26 mouse cellular contexts compared by ENCODE assay signal in genomic region chr12:53802381-53802780, GRCm38 (mm10).
DNase-seq lines count a peak whose midpoint lies in the region; ATAC-seq and TF ChIP-seq lines count a peak whose summit lies in the region.
"Had no signal": no experiment of that assay in that cellular context is flagged by ENCODE, and none has a peak within 500 bp of the region (broad histone marks: within the 10 kb centered on the region; RNA-seq: fewer than 3 reads in every experiment).

No protein-coding gene starts in this region.

- no peaks in the 10 kb centered on the region for H3K9me3 ChIP-seq in forebrain, postnatal 0 days (ENCODE audit: low read length)
- no peaks in the 10 kb centered on the region for H3K9me3 ChIP-seq in forebrain, embryonic 14.5 days (replicated peaks; ENCODE audit: control insufficient read depth, low read length)
- H3K9me3 ChIP-seq: forebrain, embryonic 10.5 days; heart, embryonic 10.5 days; heart, embryonic 13.5 days; hindbrain, embryonic 12.5 days; intestine, embryonic 15.5 days had no signal

- H3K36me3 ChIP-seq in forebrain, postnatal 0 days (ENCODE audit: insufficient read depth), result no peaks in the 10 kb centered on the region
- no peaks in the 10 kb centered on the region for H3K36me3 ChIP-seq in forebrain, embryonic 14.5 days (ENCODE audit: control insufficient read depth, insufficient read depth, low read length)
- H3K36me3 ChIP-seq: forebrain, embryonic 10.5 days; heart, embryonic 10.5 days; heart, embryonic 13.5 days; hindbrain, embryonic 12.5 days; intestine, embryonic 15.5 days had no signal

- H3K4me2 ChIP-seq in forebrain, postnatal 0 days (ENCODE audit: low read depth), result no peak overlapping the region
- no peak overlapping the region for H3K4me2 ChIP-seq in forebrain, embryonic 14.5 days (ENCODE audit: low read length)
- H3K4me2 ChIP-seq: heart, embryonic 13.5 days; hindbrain, embryonic 12.5 days; intestine, embryonic 15.5 days had no signal

- H3K9ac ChIP-seq in forebrain, postnatal 0 days, result no peak overlapping the region
- no peak overlapping the region for H3K9ac ChIP-seq in forebrain, embryonic 14.5 days (ENCODE audit: low read length)
- H3K9ac ChIP-seq: heart, embryonic 13.5 days; hindbrain, embryonic 12.5 days; intestine, embryonic 15.5 days had no signal

- no peak for ATAC-seq in forebrain, postnatal 0 days
- ATAC-seq in forebrain, embryonic 14.5 days, result no peak
- ATAC-seq: CD4-positive, CD25-positive, alpha-beta regulatory T cell, adult 4 months; forebrain, embryonic 16.5 days; hindbrain, embryonic 16.5 days; intestine, embryonic 15.5 days had no signal

- no peak overlapping the region for H3K27ac ChIP-seq in forebrain, postnatal 0 days (ENCODE audit: low read depth, low read length)
- no peak overlapping the region for H3K27ac ChIP-seq in forebrain, embryonic 14.5 days (ENCODE audit: low read depth, low read length)
- H3K27ac ChIP-seq in layer of hippocampus, adult 2 months, result peak overlapping the region; percentile 18; the same call in 1 of the 2 replicates
- H3K27ac ChIP-seq: forebrain, embryonic 10.5 days; gastrocnemius, adult 2 months; heart, embryonic 10.5 days; heart, embryonic 13.5 days; hindbrain, embryonic 12.5 days; intestine, embryonic 15.5 days had no signal

- peak; percentile 12 for DNase-seq in forebrain, postnatal 0 days
- no peak for DNase-seq in forebrain, embryonic 14.5 days (ENCODE audit: low spot score)
- no peak for DNase-seq in layer of hippocampus, adult 2 months (ENCODE audit: low spot score in 2 of 2)
- DNase-seq in layer of hippocampus, adult 9-10 months (ENCODE audit: low spot score), result no peak
- peak; percentile 17 for DNase-seq in retina, postnatal 1 day
- DNase-seq in retina, embryonic 14.5 days (ENCODE audit: low spot score), result no peak
- no peak for DNase-seq in urinary bladder, postnatal 25 days (ENCODE audit: low spot score)
- DNase-seq: adrenal gland, adult 2 months; adrenal gland, postnatal 25 days; cerebellum, adult 18-20 months; cerebellum, adult 9-10 months; cerebellum, postnatal 14 days; gastrocnemius, adult 2 months; gastrocnemius, postnatal 14 days; heart, adult 18-20 months; heart, postnatal 14 days; heart, postnatal 4 days; kidney, adult 11 months had no signal

- no peak for TF ChIP-seq CTCF in forebrain, postnatal 0 days (IDR thresholded peaks at IDR 0.05; ENCODE audit: low read depth)
- TF ChIP-seq CTCF in layer of hippocampus, adult 2 months (conservative IDR thresholded peaks at IDR 0.05), result no peak

- no peaks in the 10 kb centered on the region for H3K4me1 ChIP-seq in forebrain, postnatal 0 days (ENCODE audit: insufficient read depth)
- peaks cover 3% of the 10 kb centered on the region; the same call in 1 of the 2 replicates for H3K4me1 ChIP-seq in forebrain, embryonic 14.5 days (ENCODE audit: control insufficient read depth, insufficient read depth, low read length)
- H3K4me1 ChIP-seq: heart, embryonic 10.5 days; intestine, embryonic 15.5 days had no signal

- H3K4me3 ChIP-seq in forebrain, postnatal 0 days (ENCODE audit: low read depth, low read length), result no peak overlapping the region
- no peak overlapping the region for H3K4me3 ChIP-seq in forebrain, embryonic 14.5 days (ENCODE audit: low read depth, low read length)
- no peak overlapping the region for H3K4me3 ChIP-seq in layer of hippocampus, adult 2 months
- H3K4me3 ChIP-seq: forebrain, embryonic 10.5 days; gastrocnemius, adult 2 months; heart, embryonic 10.5 days; heart, embryonic 13.5 days; hindbrain, embryonic 12.5 days; intestine, embryonic 15.5 days had no signal

- 29% methylated on average over 7 of the region's 7 CpGs for WGBS in forebrain, postnatal 0 days
- 42% methylated on average over 7 of the region's 7 CpGs for WGBS in forebrain, embryonic 14.5 days

- H3K27me3 ChIP-seq in forebrain, postnatal 0 days (ENCODE audit: insufficient read depth, low read length), result no peaks in the 10 kb centered on the region
- no peaks in the 10 kb centered on the region for H3K27me3 ChIP-seq in forebrain, embryonic 14.5 days (replicated peaks; ENCODE audit: control insufficient read depth, insufficient read depth, low read length)
- H3K27me3 ChIP-seq: heart, embryonic 13.5 days; hindbrain, embryonic 12.5 days; intestine, embryonic 15.5 days had no signal

Comparison
In these comparisons a context has a peak if more than half of its experiments do, and no peak if none do; other contexts are left out.
1. DNase-seq: peak in forebrain, postnatal 0 days (single experiment) and retina, postnatal 1 day (single experiment); none in forebrain, embryonic 14.5 days (single experiment), layer of hippocampus, adult 2 months (0 of 2), layer of hippocampus, adult 9-10 months (single experiment), retina, embryonic 14.5 days (single experiment) and urinary bladder, postnatal 25 days (single experiment).